Mouse (Mus musculus) layer of hippocampus, postnatal 25 days (tissue): Measurements from ENCODE around the gene Rab3d. TPM values are rescaled to one million over a fixed set of nuclear protein-coding genes. Genes with fewer than 3 reads are reported as not detected.
"Not testable (repeated sequence)": the region's sequence is repeated elsewhere in the genome, so short reads cannot be mapped to it uniquely, and the experiment has no call there.

Source experiments
- DNase-seq, 2 experiments: peaks; one replicate each; pipeline ENCODE4 v3.0.0; 2022; ENCODE audit warnings: mixed read lengths in 2 of 2, low spot score in 1 of 2; ENCODE audit errors: extremely low spot score in 1 of 2
- total RNA-seq, 2 experiments: library from RNA; stranded (reverse); gene quantifications; 2 replicates each; pipeline ENCODE4 v1.2.3; 2021

Rab3d gene
- total RNA-seq, 2 experiments from 2014 or later, result 19.5 to 24.0 TPM

DNA sequence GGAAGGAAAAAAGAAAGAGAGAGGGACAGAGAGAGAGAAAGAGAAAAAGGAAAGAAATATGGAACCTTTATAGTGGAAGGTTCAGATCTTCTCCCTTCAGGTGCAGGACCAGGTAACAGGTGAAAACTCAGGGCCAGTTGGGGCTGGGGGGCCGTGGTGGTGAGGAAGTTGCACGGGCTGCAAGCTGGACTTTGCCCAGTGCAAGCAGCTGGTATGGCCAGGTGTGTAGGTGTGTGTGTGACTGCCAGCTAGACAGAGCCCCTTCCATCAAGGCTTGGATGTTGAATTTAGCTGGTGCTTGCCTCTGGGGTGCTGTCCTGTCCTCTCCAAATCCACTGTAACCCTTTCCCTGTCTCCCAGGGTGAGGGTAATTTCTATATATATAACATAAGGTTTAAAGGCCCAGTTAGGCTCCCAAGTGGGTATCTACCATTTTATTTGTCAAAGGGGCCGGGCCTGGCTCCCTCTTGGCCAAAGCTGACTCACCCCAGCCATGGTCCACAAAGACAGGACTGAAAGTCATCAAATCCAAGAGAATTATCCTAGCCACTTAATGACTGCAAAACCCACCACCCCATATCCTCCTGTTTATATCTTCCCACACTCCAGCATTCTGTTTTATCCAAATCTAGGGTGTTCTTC lies 1.0 kb downstream of the Rab3d start:
- DNase-seq, result no peak

DNA sequence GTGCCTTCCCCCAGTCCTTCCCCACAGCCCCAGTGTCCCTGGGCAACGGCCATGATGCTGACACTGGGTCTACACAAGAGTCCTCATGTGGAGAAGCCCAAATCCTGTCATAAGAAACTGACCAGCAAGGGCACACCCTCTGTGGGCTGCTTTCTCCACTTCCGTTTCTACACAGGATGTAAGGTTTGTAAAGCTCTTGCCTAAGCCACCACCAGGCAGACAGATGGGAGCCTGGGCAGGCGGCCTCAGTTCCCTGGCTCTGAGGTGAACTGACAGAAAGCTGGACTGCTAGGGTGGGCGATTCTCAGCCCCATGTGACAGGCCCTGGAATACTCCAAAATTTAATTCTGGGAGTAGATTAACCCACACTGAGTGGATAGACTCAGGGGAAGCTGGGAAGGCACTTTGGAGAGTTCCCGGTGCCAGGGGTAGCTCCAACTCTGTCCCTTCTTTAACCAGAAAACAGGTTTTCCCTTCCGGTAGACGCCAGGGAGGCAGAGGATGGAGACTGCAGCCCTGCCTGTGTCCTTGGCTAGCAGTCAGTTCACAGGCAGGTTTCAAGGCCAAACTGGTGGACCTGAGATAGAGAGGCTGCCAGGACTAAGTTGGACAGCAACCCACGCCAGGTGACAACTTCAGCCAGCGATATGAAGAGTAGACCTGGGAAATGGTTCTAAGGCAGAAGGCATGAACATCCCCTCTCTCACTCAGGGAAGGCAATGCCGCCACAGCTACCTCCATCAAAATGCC lies 8.3 kb downstream of the Rab3d start:
- no peak for DNase-seq

GRCm38 (mm10) chr9:21908216-21908615 lies 9.8 kb downstream of the Rab3d start:
- no peak for DNase-seq

DNA sequence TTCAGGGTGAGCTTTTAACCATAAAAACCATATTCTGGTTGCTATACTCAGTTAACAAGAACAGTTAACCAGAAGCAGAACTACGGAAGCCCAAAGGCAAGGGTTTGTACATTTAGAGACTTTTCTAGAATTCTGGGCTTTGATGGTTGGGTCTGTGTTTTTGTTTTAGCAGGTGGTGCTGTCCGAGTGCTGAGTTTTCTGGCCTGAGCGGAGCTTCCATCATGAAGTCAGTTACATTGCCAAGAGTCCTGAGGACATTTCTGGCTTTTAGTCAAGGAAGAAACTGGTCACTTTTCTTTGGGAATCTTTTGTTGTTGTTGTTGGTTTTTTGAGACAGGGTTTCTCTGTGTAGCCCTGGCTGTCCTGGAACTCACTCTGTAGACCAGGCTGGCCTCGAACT lies 14.0 kb downstream of the Rab3d start:
- DNase-seq, result no peak

GRCm38 (mm10) chr9:21901223-21901820 lies 16.7 kb downstream of the Rab3d start:
- DNase-seq, result peak; percentile 43 to 67

GRCm38 (mm10) chr9:21889229-21889628 lies 28.8 kb downstream of the Rab3d start:
- DNase-seq, result no peak

DNA sequence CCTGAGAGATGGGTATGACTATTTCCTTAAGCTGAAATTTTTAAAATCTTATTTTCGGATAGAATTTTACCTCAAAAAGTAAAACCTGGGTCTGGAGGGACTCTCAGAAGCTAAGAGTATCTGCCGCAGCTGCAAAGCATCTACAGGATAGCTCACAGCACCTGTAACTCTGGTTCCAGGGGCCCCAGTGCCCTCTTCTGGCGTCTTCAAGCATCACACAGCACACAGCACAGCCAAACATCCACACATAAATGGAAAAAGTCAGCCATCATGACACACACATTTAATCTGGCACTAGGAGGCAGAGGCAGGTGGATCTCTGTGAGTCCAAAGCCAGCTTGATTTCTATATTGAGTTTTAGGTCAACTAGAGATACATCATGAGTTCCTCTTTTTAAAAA lies 41.4 kb downstream of the Rab3d start:
- DNase-seq, result no peak

GRCm38 (mm10) chr9:21872204-21872603 lies 45.8 kb downstream of the Rab3d start:
- no peak for DNase-seq

DNA sequence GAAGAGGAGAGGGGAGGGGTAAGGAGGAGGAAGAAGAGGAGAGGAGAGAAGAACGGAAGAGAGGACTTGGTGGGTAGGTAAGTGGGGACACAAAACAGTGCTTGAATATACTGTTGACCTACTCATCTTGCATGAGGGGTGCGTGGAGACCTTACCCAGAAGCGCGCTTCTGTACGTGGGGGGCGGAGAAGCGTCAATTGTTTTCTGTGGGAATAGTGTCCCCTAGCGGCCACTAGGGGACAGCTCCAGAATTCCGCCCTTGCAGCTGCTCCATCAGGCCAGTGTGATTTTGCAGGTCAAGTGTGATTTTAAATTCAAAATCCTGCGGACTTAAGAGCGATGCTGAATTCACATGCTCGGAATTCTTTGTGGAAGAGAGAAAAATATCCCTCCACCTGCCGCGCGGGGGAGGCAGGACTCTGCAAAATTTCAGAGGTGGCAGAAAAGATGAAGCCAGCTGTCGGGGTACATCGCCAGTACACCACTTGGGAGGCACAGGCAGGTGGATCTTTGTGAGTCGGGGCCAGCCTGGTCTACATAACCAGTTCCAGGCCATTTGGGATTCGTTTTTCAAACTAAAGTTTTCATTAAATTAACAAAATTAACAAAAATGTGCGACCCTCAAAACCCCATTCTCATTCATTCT lies 47.0 kb downstream of the Rab3d start:
- peak; percentile 26 to 60 for DNase-seq

DNA sequence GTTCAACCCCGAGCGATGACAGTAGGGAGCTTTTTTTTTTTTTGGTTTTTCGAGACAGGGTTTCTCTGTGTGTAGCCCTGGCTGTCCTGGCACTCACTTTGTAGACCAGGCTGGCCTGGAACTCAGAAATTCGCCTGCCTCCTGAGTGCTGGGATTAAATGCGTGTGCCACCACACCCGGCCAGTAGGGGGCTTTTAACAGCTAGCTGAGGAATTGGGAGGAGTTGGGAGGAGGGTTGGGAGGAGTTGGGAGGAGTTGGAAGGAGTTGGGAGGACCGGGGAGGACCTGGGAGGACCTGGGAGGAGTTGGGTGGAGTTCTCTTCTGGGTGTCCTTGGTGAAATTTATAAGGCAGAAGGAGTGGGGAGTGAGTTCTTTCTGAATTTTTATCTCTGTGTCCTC lies 48.7 kb downstream of the Rab3d start:
- peak in 1 of 2 experiments; percentile 57 for DNase-seq

GRCm38 (mm10) chr9:21867726-21868125 lies 50.3 kb downstream of the Rab3d start:
- no peak for DNase-seq

DNA sequence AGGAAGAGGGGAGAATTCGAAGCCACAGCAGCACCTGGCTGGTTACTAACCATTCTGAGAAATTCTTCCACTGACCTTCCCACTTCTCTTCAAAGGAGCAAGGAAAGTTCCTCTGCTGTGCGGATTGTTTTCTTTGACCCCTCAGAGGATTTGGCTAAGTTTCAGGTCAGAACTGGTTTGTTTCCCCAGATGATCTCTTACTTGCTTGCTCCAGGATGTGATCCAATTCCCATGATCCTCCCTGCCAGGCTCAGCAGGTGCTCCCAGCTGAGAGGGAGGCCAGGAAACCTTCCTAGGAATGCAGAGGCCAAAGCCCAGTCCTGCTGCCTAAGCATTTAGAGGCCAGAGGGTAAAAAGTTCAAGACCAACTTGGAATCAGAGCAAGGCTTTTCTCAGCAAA lies 51.4 kb downstream of the Rab3d start:
- DNase-seq, result no peak

DNA sequence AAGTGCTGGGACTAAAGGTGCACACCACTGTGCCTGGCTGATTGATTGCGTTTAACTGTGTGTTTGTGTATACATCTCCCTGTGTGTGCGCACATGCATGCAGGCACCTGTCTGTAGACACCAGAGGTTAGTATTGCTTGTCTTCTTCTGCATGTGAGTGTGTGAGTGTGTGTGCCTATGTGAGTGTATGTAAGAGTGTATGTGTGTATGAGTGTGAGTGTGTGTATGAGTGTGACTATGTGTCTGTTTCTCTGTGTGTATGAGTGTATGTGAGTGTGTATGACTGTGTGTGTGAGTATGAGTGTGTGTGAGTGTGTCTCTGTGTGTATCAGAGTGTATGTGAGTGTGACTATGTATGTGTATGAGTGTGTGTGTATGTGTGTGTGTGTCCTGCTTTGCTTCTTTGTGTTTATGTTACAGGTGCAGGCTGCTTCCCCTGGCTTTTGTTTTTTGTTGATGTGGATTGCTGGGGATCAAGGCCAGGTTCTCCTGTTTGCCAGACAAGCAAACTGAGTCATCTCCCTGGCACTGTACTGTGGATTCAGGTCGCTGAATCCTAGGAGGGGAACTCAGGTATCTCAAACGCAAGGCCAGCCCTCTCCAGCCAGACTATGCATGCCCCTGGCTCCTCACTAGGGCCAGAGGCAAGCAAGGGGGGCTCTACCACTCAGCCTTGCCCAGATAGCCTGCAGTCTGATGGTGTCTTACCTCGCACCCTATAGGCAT lies 52.2 kb downstream of the Rab3d start:
- no peak for DNase-seq

DNA sequence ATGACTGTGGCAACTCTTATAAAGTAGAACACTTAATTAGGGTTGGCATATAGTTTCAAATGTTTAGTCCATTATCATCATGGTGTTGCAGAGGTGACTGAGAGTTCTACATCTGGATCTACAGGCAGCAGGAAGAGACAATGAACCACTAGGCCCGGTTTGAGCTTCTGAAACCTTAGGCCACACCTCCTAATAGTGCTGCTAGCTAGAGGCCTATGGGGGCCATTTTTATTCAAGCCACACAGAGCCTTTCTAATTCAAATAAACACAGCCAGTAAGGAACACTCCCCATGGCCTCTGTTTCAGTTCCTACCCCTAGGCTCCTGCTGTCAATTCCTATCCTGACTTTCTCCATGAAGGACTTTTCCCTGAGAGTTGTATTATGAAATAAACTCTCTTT lies 55.8 kb downstream of the Rab3d start:
- no peak for DNase-seq

DNA sequence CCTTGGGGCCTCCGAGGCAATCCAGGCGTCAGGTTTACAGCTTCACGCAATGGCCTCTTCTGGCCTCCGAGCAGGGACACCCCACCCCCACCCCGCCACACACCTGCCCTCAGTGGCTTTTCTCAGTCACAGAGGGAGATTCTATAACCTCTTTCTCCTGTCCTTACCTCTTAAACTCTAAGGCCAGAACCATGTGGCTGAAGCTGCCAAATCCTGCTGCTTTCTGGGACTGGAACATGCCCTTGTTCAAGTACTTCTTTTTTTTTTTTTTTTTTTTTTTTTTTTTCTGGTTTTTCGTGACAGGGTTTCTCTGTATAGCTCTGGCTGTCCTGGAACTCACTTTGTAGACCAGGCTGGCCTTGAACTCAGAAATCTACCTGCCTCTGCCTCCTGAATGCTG lies 57.6 kb downstream of the Rab3d start:
- DNase-seq, result not testable (repeated sequence)

DNA sequence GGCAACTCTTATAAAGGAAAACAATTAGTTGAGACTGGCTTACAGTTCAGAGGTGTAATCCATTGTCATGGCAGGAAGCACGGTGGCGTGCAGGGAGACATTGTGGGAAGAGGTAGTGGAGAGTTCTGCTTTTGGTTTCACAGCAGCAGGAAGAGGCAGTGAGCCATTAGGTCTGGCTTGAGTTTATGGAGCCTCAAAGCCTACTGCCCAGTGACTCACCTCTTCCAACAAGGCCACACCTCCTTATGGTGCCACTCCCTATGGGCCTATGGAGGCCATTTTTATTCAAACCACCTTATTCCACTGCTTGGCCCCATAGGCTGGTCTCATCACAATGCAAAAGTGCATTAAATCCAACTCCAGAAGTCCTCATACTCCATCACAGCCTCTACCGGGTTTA lies 58.4 kb downstream of the Rab3d start:
- DNase-seq, result no peak

- DNase-seq, result no peak
Measured at GRCm38 (mm10) chr9:21858084-21858483, 59.9 kb downstream of the Rab3d start.

DNA sequence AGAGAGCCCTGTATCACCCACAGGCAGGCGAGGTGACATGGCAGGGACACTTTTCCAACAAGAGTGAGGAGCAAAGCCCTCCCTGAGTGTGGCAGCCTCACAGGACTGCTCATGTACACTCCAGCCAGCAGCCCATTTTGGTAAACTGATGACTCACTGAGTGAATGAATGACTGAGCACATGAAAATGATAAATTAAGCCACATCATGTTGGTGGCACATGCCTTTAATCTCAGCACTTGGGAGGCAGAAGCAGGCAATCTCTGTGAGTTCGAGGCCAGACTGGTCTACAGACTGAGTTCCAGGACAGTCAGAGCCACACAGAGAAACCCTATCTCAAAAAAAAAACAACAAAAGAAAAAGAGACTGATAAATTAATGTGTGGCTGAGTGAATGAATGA lies 60.5 kb downstream of the Rab3d start:
- no peak for DNase-seq
